Mouse (Mus musculus) heart, adult 10 weeks (tissue): ENCODE measurements around the gene Stxbp4. TPM values are rescaled to one million over a fixed set of nuclear protein-coding genes. Genes with fewer than 3 reads are reported as not detected.

ENCODE experiments used
- polyA plus RNA-seq: library from polyadenylated mRNA; stranded (reverse); fragments of 350-450 nt; fragmentation: Illumina TruSeq; extraction: RNeasy Lipid Tissue Mini Kit (QIAGEN cat#74804); gene quantifications from one replicate; pipeline ENCODE4 v1.2.3, GENCODE M21; 2014; ENCODE audit warnings: low read depth, low replicate concordance

Gene Stxbp4
- 4.0 TPM for polyA plus RNA-seq

DNA sequence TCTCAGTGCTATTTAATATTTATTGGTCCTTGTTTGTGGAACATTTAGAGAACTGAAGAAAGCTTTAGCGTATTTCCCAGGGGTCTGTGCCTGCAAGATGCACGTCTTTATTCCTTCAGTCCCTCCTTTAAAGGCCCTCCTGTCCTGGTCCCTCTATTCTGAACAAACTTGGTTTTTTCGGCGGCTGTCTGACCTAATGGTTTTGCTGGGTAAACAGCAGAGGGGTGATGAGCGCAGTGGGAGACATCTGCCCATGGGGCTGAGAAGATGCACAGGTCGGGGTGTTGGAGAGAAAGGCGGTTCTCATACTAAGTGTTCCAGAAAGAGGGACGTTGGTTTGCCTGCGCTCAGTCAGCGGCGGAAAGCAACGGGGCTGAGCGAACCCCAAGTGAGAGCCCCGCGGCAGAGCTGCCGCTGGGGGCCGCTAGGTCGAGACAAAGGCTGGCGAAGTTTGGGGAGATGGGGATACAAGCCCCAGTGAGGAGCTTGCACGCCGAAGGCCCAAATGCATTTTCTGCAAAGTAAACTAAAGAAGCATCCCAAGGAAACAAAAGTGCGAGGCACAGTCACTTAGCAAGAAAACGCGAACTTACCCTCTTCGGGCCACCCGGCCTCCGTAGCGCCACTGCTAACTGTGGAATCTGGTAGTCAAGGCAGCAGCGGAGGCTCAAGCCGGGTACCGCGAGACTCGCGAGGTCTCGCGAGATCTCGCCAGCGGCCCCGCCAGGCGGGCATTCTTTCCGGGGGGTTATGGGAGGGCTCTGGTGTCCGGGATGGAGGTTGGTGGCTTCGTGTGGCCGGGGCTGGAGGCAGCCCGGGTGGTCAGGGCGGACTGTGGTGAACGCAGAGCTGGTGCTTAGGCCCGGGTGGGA, at the start of gene Stxbp4, which contains the start of gene Cox11:
Stxbp4 (minus strand) TSS at position 645 of the 872 bp plus-strand sequence.
Cox11 (plus strand) TSS at position 734 of the 872 bp plus-strand sequence.

Other genes starting within 250 kb of the Stxbp4 start
- 9.0 TPM for gene Hlf, start 247.2 kb downstream of the Stxbp4 start, polyA plus RNA-seq
- 24.0 TPM for gene Cox11, start 89 bp upstream of the Stxbp4 start, polyA plus RNA-seq
- 23.6 TPM for gene Tom1l1, start 50.3 kb upstream of the Stxbp4 start, polyA plus RNA-seq